Mouse (Mus musculus) heart, adult 10 weeks (tissue): ENCODE results near the gene Entpd2. TPM values are rescaled to one million over a fixed set of nuclear protein-coding genes. Genes with fewer than 3 reads are reported as not detected.

ENCODE experiments used
- polyA plus RNA-seq: library from polyadenylated mRNA; stranded (reverse); fragments of 350-450 nt; fragmentation: Illumina TruSeq; extraction: RNeasy Lipid Tissue Mini Kit (QIAGEN cat#74804); gene quantifications from one replicate; pipeline ENCODE4 v1.2.3, GENCODE M21; 2014; ENCODE audit warnings: low read depth, low replicate concordance

Gene Entpd2
- 16.2 TPM for polyA plus RNA-seq

GRCm38 (mm10) chr2:25395721-25396596 is at the start of gene Entpd2:
Gene Entpd2 (plus strand): TSS chr2:25395874.

GRCm38 (mm10) chr2:25356208-25357079 is 39.2 kb upstream of the Entpd2 start, which contains the start of gene Dpp7:
Gene Dpp7 (minus strand): TSS chr2:25356359.

GRCm38 (mm10) chr2:25365091-25365761 is 30.4 kb upstream of the Entpd2 start, which contains the start of gene Uap1l1:
Gene Uap1l1 (minus strand): TSS chr2:25365682.

GRCm38 (mm10) chr2:25371764-25372643 is 23.7 kb upstream of the Entpd2 start, which contains the start of gene Sapcd2:
Gene Sapcd2 (plus strand): TSS chr2:25372321.

GRCm38 (mm10) chr2:25399051-25399450 is 3.4 kb downstream of the Entpd2 start, which contains the start of gene Npdc1:
Gene Npdc1 (plus strand): TSS chr2:25399351.

GRCm38 (mm10) chr2:25422587-25423410 is 27.1 kb downstream of the Entpd2 start, which contains the start of gene Fut7:
Gene Fut7 (plus strand): TSS chr2:25423267.

GRCm38 (mm10) chr2:25428442-25429236 is 33.0 kb downstream of the Entpd2 start, which contains the start of gene Abca2:
Gene Abca2 (plus strand): TSS chr2:25428703.

Other genes with a start within 250 kb of the Entpd2 start
- gene Nrarp, start 215.1 kb upstream of the Entpd2 start, polyA plus RNA-seq = 9.5 TPM
- gene Tor4a, start 199.0 kb upstream of the Entpd2 start, polyA plus RNA-seq = 4.8 TPM
- 34.5 TPM for gene Nelfb, start 184.4 kb upstream of the Entpd2 start, polyA plus RNA-seq
- not detected for gene Stpg3, start 181.2 kb upstream of the Entpd2 start, polyA plus RNA-seq
- not detected for gene Fam166a, start 177.1 kb upstream of the Entpd2 start, polyA plus RNA-seq
- gene Tubb4b, start 171.2 kb upstream of the Entpd2 start, polyA plus RNA-seq = 275 TPM
- not detected for gene Slc34a3, start 161.5 kb upstream of the Entpd2 start, polyA plus RNA-seq
- gene Rnf224, start 159.1 kb upstream of the Entpd2 start, polyA plus RNA-seq = not detected
- not detected for gene Rnf208, start 153.6 kb upstream of the Entpd2 start, polyA plus RNA-seq
- not detected for gene Cysrt1, start 153.4 kb upstream of the Entpd2 start, polyA plus RNA-seq
- gene AL732309.1, start 149.0 kb upstream of the Entpd2 start, polyA plus RNA-seq = 6.4 TPM
- gene Tmem203, start 140.4 kb upstream of the Entpd2 start, polyA plus RNA-seq = 9.8 TPM
- gene Tprn, start 133.3 kb upstream of the Entpd2 start, polyA plus RNA-seq = 3.3 TPM
- 49.1 TPM for gene Ssna1, start 123.4 kb upstream of the Entpd2 start, polyA plus RNA-seq
- 42.7 TPM for gene Anapc2, start 123.4 kb upstream of the Entpd2 start, polyA plus RNA-seq
- gene Tmem210, start 107.7 kb upstream of the Entpd2 start, polyA plus RNA-seq = not detected
- gene Lrrc26, start 106.0 kb upstream of the Entpd2 start, polyA plus RNA-seq = not detected
- not detected for gene Grin1, start 76.7 kb upstream of the Entpd2 start, polyA plus RNA-seq
- 21.4 TPM for gene Man1b1, start 63.5 kb upstream of the Entpd2 start, polyA plus RNA-seq
- 6.7 TPM for gene Dpp7, start 39.5 kb upstream of the Entpd2 start, polyA plus RNA-seq
- gene Uap1l1, start 30.2 kb upstream of the Entpd2 start, polyA plus RNA-seq = 8.8 TPM
- gene Sapcd2, start 23.6 kb upstream of the Entpd2 start, polyA plus RNA-seq = not detected
- 36.7 TPM for gene Npdc1, start 3.5 kb downstream of the Entpd2 start, polyA plus RNA-seq
- not detected for gene Fut7, start 27.4 kb downstream of the Entpd2 start, polyA plus RNA-seq
- 33.3 TPM for gene Abca2, start 32.8 kb downstream of the Entpd2 start, polyA plus RNA-seq
- 1.3 TPM for gene Clic3, start 61.0 kb downstream of the Entpd2 start, polyA plus RNA-seq
- gene Paxx, start 65.2 kb downstream of the Entpd2 start, polyA plus RNA-seq = 27.9 TPM
- gene Ptgds, start 74.2 kb downstream of the Entpd2 start, polyA plus RNA-seq = 1,706 TPM
- not detected for gene Lcn12, start 98.0 kb downstream of the Entpd2 start, polyA plus RNA-seq
- gene Fbxw5, start 104.9 kb downstream of the Entpd2 start, polyA plus RNA-seq = 77.7 TPM
- 4.2 TPM for gene C8g, start 105.8 kb downstream of the Entpd2 start, polyA plus RNA-seq
- gene Traf2, start 151.1 kb downstream of the Entpd2 start, polyA plus RNA-seq = 13.2 TPM
- 280 TPM for gene Edf1, start 162.0 kb downstream of the Entpd2 start, polyA plus RNA-seq
- 1.7 TPM for gene Mamdc4, start 179.0 kb downstream of the Entpd2 start, polyA plus RNA-seq
- gene Phpt1, start 179.3 kb downstream of the Entpd2 start, polyA plus RNA-seq = 91.0 TPM
- gene Ajm1, start 185.9 kb downstream of the Entpd2 start, polyA plus RNA-seq = 0.08 TPM
- gene Rabl6, start 212.6 kb downstream of the Entpd2 start, polyA plus RNA-seq = 77.4 TPM
- gene Ccdc183, start 221.8 kb downstream of the Entpd2 start, polyA plus RNA-seq = not detected
- gene Tmem141, start 226.1 kb downstream of the Entpd2 start, polyA plus RNA-seq = 55.1 TPM
- 4.1 TPM for gene Fcna, start 232.2 kb downstream of the Entpd2 start, polyA plus RNA-seq